Mouse (Mus musculus) midbrain, embryonic 11.5 days (tissue): ENCODE measurements around the gene Tlr2. TPM values are rescaled to one million over a fixed set of nuclear protein-coding genes. Genes with fewer than 3 reads are reported as not detected.

Source experiments
- ATAC-seq: fragments of 200-750 bp; cut with Nextera tagmentation; 2 replicates; pipeline ENCODE4 v1.8.0; 2017; ENCODE audit warnings: moderate TSS enrichment, moderate library complexity; ENCODE audit not compliant: low FRiP score
- DNase-seq: peaks from one replicate; pipeline ENCODE4 v3.0.0; 2015; ENCODE audit warnings: low spot score; ENCODE audit errors: missing footprints
- H3K27ac ChIP-seq: fragments of 300-500 bp; sonication (generic); 2 replicates; pipeline ENCODE4 v1.5.1; 2014; ENCODE audit warnings: low read depth, low read length
- H3K27me3 ChIP-seq: fragments of 300-500 bp; sonication (generic); 2 replicates; pipeline ENCODE4 v1.6.1; 2014; ENCODE audit warnings: mild to moderate bottlenecking, low read length, moderate library complexity, mixed read lengths; ENCODE audit not compliant: control insufficient read depth, insufficient read depth
- H3K36me3 ChIP-seq: fragments of 300-500 bp; sonication (generic); 2 replicates; pipeline ENCODE4 v1.6.1; 2014; ENCODE audit warnings: mild to moderate bottlenecking, low read length, moderate library complexity, mixed read lengths; ENCODE audit not compliant: control insufficient read depth, insufficient read depth
- H3K4me1 ChIP-seq: fragments of 300-500 bp; sonication (generic); 2 replicates; pipeline ENCODE4 v1.6.1; 2014; ENCODE audit warnings: low read length; ENCODE audit not compliant: control insufficient read depth, insufficient read depth
- H3K4me2 ChIP-seq: fragments of 300-500 bp; sonication (generic); 2 replicates; pipeline ENCODE4 v1.6.1; 2014; ENCODE audit warnings: mild to moderate bottlenecking, moderate library complexity
- H3K4me3 ChIP-seq: fragments of 300-500 bp; sonication (generic); 2 replicates; pipeline ENCODE4 v1.5.1; 2014; ENCODE audit warnings: low read depth, low read length
- H3K9ac ChIP-seq: fragments of 300-500 bp; sonication (generic); 2 replicates; pipeline ENCODE4 v1.6.1; 2014; ENCODE audit warnings: low read length
- H3K9me3 ChIP-seq: fragments of 300-500 bp; sonication (generic); 2 replicates; pipeline ENCODE4 v1.6.1; 2016; ENCODE audit warnings: low read length; ENCODE audit not compliant: control insufficient read depth
- WGBS: fragments of 180-500 bp; shearing (Covaris S2); extraction: QIAGEN DNeasy Blood & Tissue Kit; methylation state at CpG from one replicate; pipeline ENCODE4 v1.1.7; 2014; 5-methylcytosine and 5-hydroxymethylcytosine counted together
- polyA plus RNA-seq: library from polyadenylated mRNA; unstranded; fragments of >200 nt; fragmentation: Nextera tagmentation; extraction: Ambion mirVana; gene quantifications from 2 replicates; pipeline ENCODE4 v1.2.1, GENCODE M21; 2014

The Tlr2 gene
- polyA plus RNA-seq, 1 experiment from 2014 or later, result 1.8 TPM

DNA sequence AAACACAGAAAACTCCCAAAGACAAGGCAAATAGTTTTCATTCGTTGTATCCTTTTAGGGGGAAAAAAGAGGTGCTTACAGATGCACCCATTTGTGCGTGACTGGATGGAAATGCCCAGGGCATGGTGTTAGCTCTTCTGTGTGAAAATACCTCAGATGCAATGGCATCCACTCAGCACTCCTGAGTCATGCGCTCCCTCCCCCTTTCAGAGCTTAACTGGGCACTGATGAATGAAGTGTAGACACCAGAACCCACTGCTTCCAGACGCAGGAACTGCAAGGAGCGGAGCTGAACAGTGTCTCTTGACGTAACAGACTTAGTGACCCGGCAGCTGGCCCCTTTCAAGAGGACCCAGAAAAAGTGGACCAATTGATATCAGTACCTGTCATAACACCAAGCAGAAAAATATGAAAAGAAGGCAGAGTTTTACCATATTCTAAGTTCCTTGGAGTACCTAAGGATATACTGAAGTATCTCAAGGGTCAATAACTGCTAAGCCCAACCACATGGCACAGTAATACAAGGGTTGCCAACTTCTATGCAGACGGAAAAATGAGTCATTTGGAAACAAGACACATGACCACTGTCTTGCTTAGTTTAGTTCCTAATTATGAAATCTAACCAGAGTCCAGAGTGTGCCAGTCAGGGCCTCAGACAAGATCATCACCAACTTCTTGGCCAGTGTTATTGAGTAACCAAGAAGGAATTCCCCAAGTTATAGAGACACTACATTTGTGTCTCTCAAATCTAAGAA is 3.4 kb upstream of the Tlr2 start:
- Histone ChIP-seq H3K36me3 (no peaks in the 10 kb centered on the region), H3K9ac (no peak overlapping the region), H3K27ac (no peak overlapping the region), H3K27me3 (peaks cover 3% of the 10 kb centered on the region; the same call in 1 of the 2 replicates), H3K4me2 (no peak overlapping the region), H3K4me3 (no peak overlapping the region), H3K9me3 (no peaks in the 10 kb centered on the region), H3K4me1 (peaks cover 4% of the 10 kb centered on the region; the same call in 1 of the 2 replicates)
- 67% methylated on average over 8 of the region's 8 CpGs for WGBS
- DNase-seq, result no peak
- no peak for ATAC-seq

DNA sequence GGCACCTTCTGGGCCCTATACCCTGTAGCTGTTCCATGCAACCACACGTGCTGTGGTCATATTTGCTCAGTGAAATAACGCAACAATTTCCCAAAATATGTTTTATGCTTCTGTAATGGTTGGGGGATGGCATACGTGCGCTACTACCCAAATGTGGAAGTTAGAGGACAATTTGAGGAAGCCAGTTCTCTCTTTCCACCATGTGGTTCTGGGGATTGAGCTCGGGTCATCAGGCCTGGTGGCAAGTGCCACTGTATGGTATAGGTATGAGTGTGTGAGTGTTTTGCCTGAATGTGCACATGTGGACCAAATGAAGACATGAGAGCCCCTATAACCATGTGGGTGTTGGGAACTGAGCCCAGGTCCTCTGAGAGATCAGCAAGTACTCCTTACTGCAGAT is 2.1 kb downstream of the Tlr2 start:
- Histone ChIP-seq H3K4me1 (peaks cover 4% of the 10 kb centered on the region; the same call in 1 of the 2 replicates), H3K36me3 (no peaks in the 10 kb centered on the region), H3K9ac (no peak overlapping the region), H3K9me3 (no peaks in the 10 kb centered on the region), H3K27me3 (peaks cover 3% of the 10 kb centered on the region; the same call in 1 of the 2 replicates), H3K27ac (no peak overlapping the region), H3K4me3 (no peak overlapping the region), H3K4me2 (no peak overlapping the region)
- DNase-seq, result no peak
- no peak for ATAC-seq
- WGBS, result 88% methylated on average over 5 of the region's 5 CpGs

DNA sequence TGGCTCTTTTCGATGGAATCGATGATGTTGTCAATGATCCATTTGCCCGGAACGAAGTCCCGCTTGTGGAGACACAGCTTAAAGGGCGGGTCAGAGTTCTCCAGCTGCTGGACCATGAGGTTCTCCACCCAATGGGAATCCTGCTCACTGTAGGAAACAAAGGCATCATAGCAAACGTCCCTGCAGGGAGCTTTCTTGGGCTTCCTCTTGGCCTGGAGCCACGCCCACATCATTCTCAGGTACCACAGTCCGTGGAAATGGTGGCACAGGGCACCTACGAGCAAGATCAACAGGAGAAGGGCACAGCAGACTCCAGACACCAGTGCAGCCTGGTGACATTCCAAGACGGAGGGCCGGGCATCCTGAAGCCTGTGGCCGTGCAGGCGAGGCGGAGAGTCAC is 4.9 kb downstream of the Tlr2 start:
- ATAC-seq, result no peak
- no peak overlapping the region for H3K4me3 ChIP-seq
- H3K27me3 ChIP-seq, result peaks cover 2% of the 10 kb centered on the region; the same call in 1 of the 2 replicates
- WGBS, result 83% methylated on average over 15 of the region's 15 CpGs
- DNase-seq, result no peak
- H3K9ac ChIP-seq, result no peak overlapping the region
- H3K36me3 ChIP-seq, result no peaks in the 10 kb centered on the region
- peaks cover 4% of the 10 kb centered on the region; the same call in 1 of the 2 replicates for H3K4me1 ChIP-seq
- no peak overlapping the region for H3K4me2 ChIP-seq
- H3K9me3 ChIP-seq, result no peaks in the 10 kb centered on the region
- no peak overlapping the region for H3K27ac ChIP-seq

DNA sequence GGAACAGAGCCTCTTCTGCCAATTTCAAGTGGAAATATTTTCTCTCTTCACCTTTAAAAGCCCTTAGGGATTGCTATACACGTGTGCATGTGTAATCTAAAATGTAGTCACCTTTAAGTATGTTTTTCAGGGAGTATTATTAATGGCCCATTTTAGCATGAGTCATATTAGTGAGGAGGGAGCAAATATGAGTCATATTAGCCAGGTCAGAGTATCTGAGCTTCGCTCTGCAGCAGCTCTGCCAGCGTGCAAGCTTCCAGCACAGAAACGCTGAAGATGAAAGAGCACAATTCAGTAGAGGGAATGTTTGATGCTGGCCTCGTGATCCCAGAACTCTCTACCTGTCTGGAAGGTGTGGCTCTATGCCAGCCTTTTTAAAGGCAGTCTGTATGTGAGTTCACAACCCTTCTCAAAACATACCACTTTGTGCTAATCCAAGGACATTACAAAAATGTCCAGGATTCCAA is 13.4 kb downstream of the Tlr2 start:
- no peak for DNase-seq
- Histone ChIP-seq H3K4me2 (no peak overlapping the region), H3K4me1 (no peaks in the 10 kb centered on the region), H3K9ac (no peak overlapping the region), H3K27ac (no peak overlapping the region), H3K9me3 (no peaks in the 10 kb centered on the region), H3K4me3 (no peak overlapping the region), H3K27me3 (no peaks in the 10 kb centered on the region), H3K36me3 (no peaks in the 10 kb centered on the region)
- WGBS, result 77% methylated on average over 5 of the region's 5 CpGs
- ATAC-seq, result no peak

DNA sequence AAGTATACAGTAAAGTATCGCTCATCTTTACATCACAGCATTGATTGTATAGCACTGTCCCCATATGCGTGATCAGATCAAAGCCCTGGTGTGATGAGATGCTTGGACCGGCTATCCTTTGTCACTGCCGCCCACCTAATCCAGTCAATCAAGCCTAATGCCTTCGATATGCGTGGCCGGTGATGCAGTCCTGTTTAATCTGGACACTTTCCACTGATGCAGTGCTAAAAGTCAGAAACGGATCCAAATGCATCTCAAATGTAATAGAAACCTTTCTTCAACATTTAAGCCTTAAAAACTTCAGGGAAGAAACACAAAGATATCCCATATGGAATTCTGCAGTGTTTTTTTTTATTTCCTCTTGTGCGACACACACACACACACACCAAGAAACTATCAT is 13.9 kb downstream of the Tlr2 start:
- 75% methylated on average over 9 of the region's 9 CpGs for WGBS
- DNase-seq (no peak), ATAC-seq (no peak)
- Histone ChIP-seq H3K9ac (no peak overlapping the region), H3K27ac (no peak overlapping the region), H3K9me3 (no peaks in the 10 kb centered on the region), H3K27me3 (no peaks in the 10 kb centered on the region), H3K4me3 (no peak overlapping the region), H3K4me1 (no peaks in the 10 kb centered on the region), H3K4me2 (no peak overlapping the region), H3K36me3 (no peaks in the 10 kb centered on the region)

DNA sequence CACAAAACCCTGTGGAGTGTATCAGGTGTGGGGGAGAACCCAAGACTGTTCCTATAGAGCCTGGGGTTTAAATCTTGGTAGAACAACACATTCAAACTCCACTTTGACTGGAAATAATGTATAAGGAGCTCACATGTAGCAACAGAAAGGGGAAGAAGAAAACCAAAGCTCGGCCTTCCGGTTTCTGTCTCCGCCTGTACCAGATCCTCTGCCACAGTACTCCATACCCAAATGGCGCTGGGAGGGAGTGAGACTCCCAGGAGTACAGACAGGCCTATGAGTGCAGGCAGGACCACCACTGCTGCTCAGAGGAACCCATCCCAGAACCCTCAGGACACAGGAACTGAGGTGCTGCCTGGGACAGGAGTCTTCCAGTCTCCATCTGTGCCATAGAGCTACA is 17.8 kb downstream of the Tlr2 start:
- no peaks in the 10 kb centered on the region for H3K36me3 ChIP-seq
- no peaks in the 10 kb centered on the region for H3K4me1 ChIP-seq
- H3K27me3 ChIP-seq, result no peaks in the 10 kb centered on the region
- no peak for DNase-seq
- 95% methylated on average over 4 of the region's 4 CpGs for WGBS
- no peak overlapping the region for H3K9ac ChIP-seq
- ATAC-seq, result no peak
- no peak overlapping the region for H3K27ac ChIP-seq
- no peak overlapping the region for H3K4me2 ChIP-seq
- H3K9me3 ChIP-seq, result no peaks in the 10 kb centered on the region
- no peak overlapping the region for H3K4me3 ChIP-seq

DNA sequence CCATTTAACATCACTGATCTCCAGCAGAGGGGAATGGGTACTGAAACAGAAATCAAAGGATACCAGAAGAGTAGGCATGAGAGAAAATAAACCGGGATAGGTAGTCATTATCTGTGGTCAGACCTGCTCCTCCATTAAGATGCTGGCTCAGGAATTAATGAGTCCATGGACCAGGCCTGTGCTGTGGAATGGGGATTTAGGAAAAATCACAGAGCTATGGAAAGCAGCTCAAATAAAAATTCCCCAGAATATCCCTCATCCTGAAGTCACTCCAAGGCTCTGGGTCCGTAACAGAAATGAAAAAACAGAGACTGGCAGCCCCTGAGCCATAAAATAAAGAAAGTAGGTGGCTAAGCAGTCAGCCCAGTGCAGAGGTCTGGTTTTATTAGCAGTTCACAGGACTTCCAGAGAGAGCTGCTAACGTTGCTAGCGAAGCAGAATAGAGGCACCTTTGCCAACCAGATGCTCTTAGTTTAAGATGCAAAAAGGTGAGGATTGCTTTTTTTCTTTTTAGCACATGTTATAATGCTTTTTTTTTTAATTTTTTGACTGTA is 25.1 kb downstream of the Tlr2 start:
- 84% methylated on average over 4 of the region's 4 CpGs for WGBS
- no peak overlapping the region for H3K4me2 ChIP-seq
- H3K4me1 ChIP-seq, result no peaks in the 10 kb centered on the region
- ATAC-seq (no peak), DNase-seq (no peak)
- H3K9ac ChIP-seq, result no peak overlapping the region
- H3K9me3 ChIP-seq, result no peaks in the 10 kb centered on the region
- no peak overlapping the region for H3K27ac ChIP-seq
- no peaks in the 10 kb centered on the region for H3K27me3 ChIP-seq
- no peak overlapping the region for H3K4me3 ChIP-seq
- H3K36me3 ChIP-seq, result no peaks in the 10 kb centered on the region

DNA sequence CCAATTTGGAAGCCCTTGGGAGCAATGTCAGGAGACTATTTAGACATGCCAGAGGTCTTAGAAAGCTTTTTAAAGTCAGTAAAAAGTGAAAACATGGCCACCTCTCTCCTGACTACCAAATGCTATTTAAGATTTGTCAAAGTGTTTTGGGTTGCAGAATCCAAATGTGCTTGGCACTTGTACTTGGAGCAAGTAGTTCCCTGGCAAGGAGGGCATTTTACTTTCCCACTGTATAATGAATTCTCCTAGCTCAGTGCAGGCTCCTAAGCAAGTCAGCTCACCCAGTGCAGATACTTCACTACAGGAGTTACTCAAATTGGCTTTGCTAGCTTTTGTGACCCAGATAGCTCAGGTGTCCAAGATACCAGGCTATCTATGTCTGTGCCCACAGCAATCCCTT is 28.7 kb downstream of the Tlr2 start:
- Histone ChIP-seq H3K27ac (no peak overlapping the region), H3K27me3 (no peaks in the 10 kb centered on the region), H3K9me3 (no peaks in the 10 kb centered on the region), H3K36me3 (no peaks in the 10 kb centered on the region), H3K9ac (no peak overlapping the region), H3K4me1 (no peaks in the 10 kb centered on the region), H3K4me2 (no peak overlapping the region), H3K4me3 (no peak overlapping the region)
- no peak for ATAC-seq
- no peak for DNase-seq

DNA sequence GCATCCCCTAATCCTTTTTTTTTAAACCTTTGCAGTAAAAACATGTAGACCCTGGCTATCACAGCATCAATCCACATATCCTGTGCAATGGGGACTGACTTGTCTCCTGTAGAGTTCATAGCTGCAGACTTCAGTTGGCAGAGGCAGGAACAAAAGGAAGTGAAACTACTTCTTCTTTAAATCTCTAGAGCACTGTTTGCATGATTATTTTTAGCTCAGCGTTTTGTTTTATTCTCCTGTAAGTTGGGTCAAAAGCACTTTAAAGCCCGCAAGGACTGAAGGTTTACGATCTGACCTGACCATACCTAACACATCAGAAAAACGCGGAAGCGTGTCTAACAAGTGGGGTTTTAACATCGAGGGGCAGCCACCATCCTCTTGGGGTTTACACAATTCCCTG is 29.6 kb downstream of the Tlr2 start:
- H3K9me3 ChIP-seq, result no peaks in the 10 kb centered on the region
- ATAC-seq (no peak), DNase-seq (no peak)
- no peak overlapping the region for H3K27ac ChIP-seq
- H3K9ac ChIP-seq, result no peak overlapping the region
- no peak overlapping the region for H3K4me3 ChIP-seq
- H3K27me3 ChIP-seq, result no peaks in the 10 kb centered on the region
- no peaks in the 10 kb centered on the region for H3K36me3 ChIP-seq
- WGBS, result 83% methylated on average over 7 of the region's 7 CpGs
- no peak overlapping the region for H3K4me2 ChIP-seq
- no peaks in the 10 kb centered on the region for H3K4me1 ChIP-seq
